Mouse (Mus musculus) CD4-positive naive resting alpha-beta T cell, adult 76 days (primary cell): ENCODE measurements around the gene Plac1. TPM values are rescaled to one million over a fixed set of nuclear protein-coding genes. Genes with fewer than 3 reads are reported as not detected.

Experiments used
- total RNA-seq: library from RNA; stranded (reverse); gene quantifications from one replicate; pipeline ENCODE4 v1.2.4, GENCODE M21; 2023

Gene Plac1
- not detected for total RNA-seq

DNA sequence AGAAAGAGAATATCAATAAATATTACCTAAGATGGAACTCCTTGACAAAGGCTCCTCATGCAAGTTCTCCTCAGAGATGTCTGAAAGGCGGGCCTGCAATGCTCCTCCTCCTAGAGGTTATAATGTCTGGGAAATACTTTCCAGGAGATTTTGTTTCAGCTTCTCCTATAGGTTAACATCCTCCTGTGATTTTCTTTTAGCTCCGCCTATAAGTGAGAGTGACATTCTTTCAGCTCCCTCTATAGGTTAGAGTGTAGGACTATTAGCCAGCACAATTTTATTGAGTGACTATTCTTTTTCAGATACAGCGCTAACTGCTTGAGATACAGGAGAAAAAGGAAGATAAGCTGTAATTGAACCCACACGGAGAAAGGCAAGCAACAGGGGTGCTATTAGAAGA, at the start of gene Plac1:
Gene Plac1 (minus strand): TSS at position 101 of the 400 bp plus-strand sequence.

DNA sequence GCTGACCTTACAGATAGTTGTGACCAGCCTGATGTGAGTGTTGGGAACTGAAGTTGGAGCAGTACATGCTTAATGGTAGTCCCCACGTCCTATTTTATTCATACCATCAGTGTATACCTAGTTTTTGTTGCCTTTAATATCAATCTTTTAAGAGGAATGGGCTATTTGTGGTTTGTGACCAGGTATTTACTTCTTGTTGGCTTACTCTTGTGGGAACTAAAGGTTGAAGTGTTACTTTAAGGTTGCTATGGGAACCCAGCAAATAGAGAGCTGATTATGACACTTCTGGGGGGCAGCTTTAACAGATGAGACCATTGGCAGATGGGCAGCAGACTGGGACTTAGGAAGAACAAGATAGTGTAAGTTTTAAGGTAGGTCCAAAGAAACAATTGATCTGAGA, 33.2 kb upstream of the Plac1 start, which contains the start of gene Fam122c:
Gene Fam122c (plus strand): TSS at position 301 of the 400 bp plus-strand sequence.

GRCm38 (mm10) chrX:53269289-53270062, 29.6 kb upstream of the Plac1 start, which contains the start of gene Fam122b:
Gene Fam122b (minus strand): TSS chrX:53269805.

Other genes with a start within 250 kb of the Plac1 start
- 6.7 TPM for gene Fam122b, start 29.7 kb upstream of the Plac1 start, total RNA-seq
- not detected for gene Fam122c, start 33.3 kb upstream of the Plac1 start, total RNA-seq
- gene Mospd1, start 130.4 kb upstream of the Plac1 start, total RNA-seq: 9.5 TPM
- gene Etd, start 194.8 kb upstream of the Plac1 start, total RNA-seq: not detected